ENCODE assay signal across 8 mouse cellular contexts in the genomic region with DNA sequence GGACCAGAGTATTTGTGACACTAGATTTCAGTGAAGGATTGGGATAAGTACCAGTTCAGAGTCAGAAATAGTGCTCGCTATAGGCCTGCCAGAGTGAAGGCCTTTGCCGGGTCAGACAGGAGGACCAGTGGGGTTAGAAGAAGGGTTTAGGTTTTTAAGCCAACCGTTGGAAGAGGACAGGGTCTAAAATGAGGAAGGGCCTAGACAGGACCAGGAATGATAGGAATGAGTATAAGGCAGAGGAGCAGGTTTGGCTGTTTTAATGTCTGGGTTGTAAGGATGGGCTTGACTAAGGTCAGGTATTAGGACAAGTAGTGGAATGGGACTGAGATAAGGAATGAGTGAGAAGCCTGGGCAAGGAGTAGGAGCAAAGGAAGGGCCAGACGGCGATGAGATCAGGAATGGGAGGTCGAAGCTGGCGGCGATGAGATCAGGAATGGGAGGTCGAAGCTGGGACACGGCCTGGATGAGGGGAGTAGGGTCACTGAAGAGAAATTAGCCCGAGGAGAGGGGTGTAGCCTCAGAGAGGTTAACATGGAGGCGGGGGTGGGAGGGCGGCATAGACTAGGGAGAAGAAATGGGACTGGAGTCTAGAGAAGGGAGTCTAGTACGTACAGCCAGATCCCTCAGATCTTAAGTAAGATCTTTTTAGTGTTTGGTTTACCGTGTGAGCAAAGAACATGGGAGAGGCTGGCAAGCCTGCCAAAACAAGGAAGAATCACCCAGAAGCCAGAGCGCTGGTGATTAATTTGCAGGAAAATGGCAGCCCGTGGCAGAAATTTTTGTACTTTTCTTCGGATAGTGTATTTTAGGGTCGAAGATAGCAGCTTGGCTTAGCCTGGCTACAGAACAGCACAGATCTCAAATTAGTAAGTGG. TPM values are rescaled to one million over a fixed set of nuclear protein-coding genes. Genes with fewer than 3 reads are reported as not detected.
DNase-seq lines count a peak whose midpoint lies in the region; ATAC-seq and TF ChIP-seq lines count a peak whose summit lies in the region.

No protein-coding gene starts in this region.

- H3K36me3 ChIP-seq in kidney, embryonic 14.5 days (ENCODE audit: control insufficient read depth, insufficient read depth, low read length): no peaks in the 10 kb centered on the region; the same call in 1 of the 2 replicates
- peaks cover 24% of the 10 kb centered on the region for H3K36me3 ChIP-seq in E14TG2a.4 (ENCODE audit: insufficient read depth, low read length)
- H3K36me3 ChIP-seq in forebrain, postnatal 0 days (ENCODE audit: insufficient read depth): no peaks in the 10 kb centered on the region
- H3K36me3 ChIP-seq in limb, embryonic 15.5 days: no peaks in the 10 kb centered on the region

- no peak for DNase-seq in kidney, adult 11 months
- peak; percentile 23 to 41 for DNase-seq in cerebellum, adult 18-20 months
- peak; percentile 55 for DNase-seq in forebrain, postnatal 0 days
- no peak for DNase-seq in thymus, postnatal 25 days

- peak; percentile 2; the same call in 1 of the 2 replicates for ATAC-seq in kidney, embryonic 14.5 days (ENCODE audit: low FRiP score, low TSS enrichment)
- ATAC-seq in forebrain, postnatal 0 days: no peak
- no peak for ATAC-seq in limb, embryonic 15.5 days (ENCODE audit: insufficient number of reproducible peaks, low FRiP score, low TSS enrichment, low read depth)

- H3K9me3 ChIP-seq in kidney, embryonic 14.5 days (ENCODE audit: control insufficient read depth, low read length): no peaks in the 10 kb centered on the region
- H3K9me3 ChIP-seq in E14TG2a.4 (ENCODE audit: low read length): no peaks in the 10 kb centered on the region
- no peaks in the 10 kb centered on the region for H3K9me3 ChIP-seq in forebrain, postnatal 0 days (ENCODE audit: low read length)
- no peaks in the 10 kb centered on the region for H3K9me3 ChIP-seq in limb, embryonic 15.5 days

- H3K9ac ChIP-seq in kidney, embryonic 14.5 days (ENCODE audit: low read depth, low read length): peak overlapping the region; percentile 98
- H3K9ac ChIP-seq in forebrain, postnatal 0 days: peak overlapping the region; percentile 97
- peak overlapping the region; percentile 96 for H3K9ac ChIP-seq in limb, embryonic 15.5 days

- no peak for TF ChIP-seq CTCF in E14TG2a.4 (conservative IDR thresholded peaks at IDR 0.05; ENCODE audit: low read length)
- TF ChIP-seq CTCF in forebrain, postnatal 0 days (IDR thresholded peaks at IDR 0.05; ENCODE audit: low read depth): no peak
- TF ChIP-seq CTCF in olfactory bulb, adult 2 months (IDR thresholded peaks at IDR 0.05; ENCODE audit: insufficient read depth, low read depth, low read length): no peak

- peaks cover 31% of the 10 kb centered on the region for H3K4me1 ChIP-seq in kidney, embryonic 14.5 days (ENCODE audit: control insufficient read depth, insufficient read depth, low read length)
- H3K4me1 ChIP-seq in E14TG2a.4 (replicated peaks; ENCODE audit: low read depth, low read length): peaks cover 69% of the 10 kb centered on the region
- peaks cover 19% of the 10 kb centered on the region for H3K4me1 ChIP-seq in forebrain, postnatal 0 days (ENCODE audit: insufficient read depth)
- H3K4me1 ChIP-seq in limb, embryonic 15.5 days: peaks cover 30% of the 10 kb centered on the region
- H3K4me1 ChIP-seq in olfactory bulb, adult 2 months (ENCODE audit: control insufficient read depth, insufficient read depth, low read length): peaks cover 4% of the 10 kb centered on the region

- H3K4me3 ChIP-seq in kidney, embryonic 14.5 days (ENCODE audit: low read length): peak overlapping the region; percentile 94
- H3K4me3 ChIP-seq in E14TG2a.4 (replicated peaks; ENCODE audit: low read length): peak overlapping the region; percentile 90
- H3K4me3 ChIP-seq in forebrain, postnatal 0 days (ENCODE audit: low read depth, low read length): peak overlapping the region; percentile 92
- peak overlapping the region; percentile 80 for H3K4me3 ChIP-seq in limb, embryonic 15.5 days
- H3K4me3 ChIP-seq in olfactory bulb, adult 2 months (ENCODE audit: insufficient read depth, low read depth, low read length): peak overlapping the region; percentile 77

- H3K4me2 ChIP-seq in kidney, embryonic 14.5 days (replicated peaks; ENCODE audit: low read depth, low read length): peak overlapping the region; percentile 88
- H3K4me2 ChIP-seq in forebrain, postnatal 0 days (ENCODE audit: low read depth): peak overlapping the region; percentile 81
- peak overlapping the region; percentile 76 for H3K4me2 ChIP-seq in limb, embryonic 15.5 days

- no peak for TF ChIP-seq POLR2A in olfactory bulb, adult 2 months (IDR thresholded peaks at IDR 0.05; ENCODE audit: insufficient read depth, low read depth, low read length)

- H3K27me3 ChIP-seq in kidney, embryonic 14.5 days (ENCODE audit: control insufficient read depth, insufficient read depth, low read length): no peaks in the 10 kb centered on the region
- H3K27me3 ChIP-seq in E14TG2a.4 (ENCODE audit: insufficient read depth, low read length): no peaks in the 10 kb centered on the region
- H3K27me3 ChIP-seq in forebrain, postnatal 0 days (ENCODE audit: insufficient read depth, low read length): no peaks in the 10 kb centered on the region
- no peaks in the 10 kb centered on the region for H3K27me3 ChIP-seq in limb, embryonic 15.5 days

- WGBS in kidney, embryonic 14.5 days: 15% methylated on average over 19 of the region's 19 CpGs
- WGBS in forebrain, postnatal 0 days: 11% methylated on average over 19 of the region's 19 CpGs
- WGBS in limb, embryonic 15.5 days: 18% methylated on average over 19 of the region's 19 CpGs
- WGBS in olfactory bulb, adult 2 months: 9% methylated on average over 19 of the region's 19 CpGs

- H3K27ac ChIP-seq in kidney, embryonic 14.5 days (ENCODE audit: low read depth, low read length): peak overlapping the region; percentile 88; the same call in 1 of the 2 replicates
- peak overlapping the region; percentile 90 for H3K27ac ChIP-seq in forebrain, postnatal 0 days (ENCODE audit: low read depth, low read length)
- peak overlapping the region; percentile 93 for H3K27ac ChIP-seq in limb, embryonic 15.5 days
- H3K27ac ChIP-seq in olfactory bulb, adult 2 months (ENCODE audit: insufficient read depth, low read depth, low read length): peak overlapping the region; percentile 61; the same call in 1 of the 2 replicates

RNA-seq across cellular contexts. Expression of gene Usp24, which starts 1.4 kb away (rescaled TPM):
- polyA plus RNA-seq in kidney, embryonic 14.5 days (2014; fragmentation: Nextera tagmentation; extraction: Ambion mirVana): 15.7 and 16.4 TPM in 2 replicates
- total RNA-seq in forebrain, postnatal 0 days (2014; rRNA removed): 28.1 and 31.5 TPM in 2 replicates
- 4.3 and 7.8 TPM in 2 replicates for polyA plus RNA-seq in forebrain, postnatal 0 days (2015; fragmentation: Nextera tagmentation; extraction: Ambion mirVana)
- 6.0 and 8.0 TPM in 2 replicates for polyA plus RNA-seq in limb, embryonic 15.5 days (2015; fragmentation: Nextera tagmentation; extraction: Ambion mirVana)
- polyA plus RNA-seq in olfactory bulb, adult 2 months (2012; ENCODE audit: insufficient read depth, insufficient read length, low replicate concordance, missing spikeins): 28.6 TPM in 1 of 2 replicates, not detected in the other

Comparison
In these comparisons a context has a peak if more than half of its experiments do, and no peak if none do; other contexts are left out.
1. DNase-seq: peak in cerebellum, adult 18-20 months (2 of 2) and forebrain, postnatal 0 days (single experiment); none in kidney, adult 11 months (single experiment) and thymus, postnatal 25 days (single experiment).
2. Peak in every context shown above with its lines, with median percentiles within 50 percentile points of each other: H3K27ac ChIP-seq, H3K4me2 ChIP-seq, H3K4me3 ChIP-seq and H3K9ac ChIP-seq.